Mouse (Mus musculus): Measurements from ENCODE around the gene Psmd13. TPM values are rescaled to one million over a fixed set of nuclear protein-coding genes. Genes with fewer than 3 reads are reported as not detected.

Gene Psmd13
- polyA plus RNA-seq, 1 experiment: 201 TPM

GRCm38 (mm10) chr7:140836243-140837115 is 45.3 kb upstream of the Psmd13 start:
- H3ac ChIP-seq (ENCODE audit: control insufficient read depth, insufficient read length): no peak overlapping the region
- H3K79me2 ChIP-seq (ENCODE audit: control insufficient read depth, insufficient read depth): no peaks in the 10 kb centered on the region
- no peak for TF ChIP-seq USF1 (IDR thresholded peaks at IDR 0.05; ENCODE audit: low read depth)
- TF ChIP-seq MYOG (IDR thresholded peaks at IDR 0.05; ENCODE audit: control insufficient read depth in 1 of 3, insufficient read depth in 1 of 3, insufficient read length in 2 of 3, low read depth in 2 of 3): no peak
- no peak for TF ChIP-seq REST (IDR thresholded peaks at IDR 0.05; ENCODE audit: insufficient read depth, insufficient read length)
- no peak for TF ChIP-seq MYOD1 (IDR thresholded peaks at IDR 0.05; ENCODE audit: control insufficient read depth in 1 of 3, insufficient read length in 2 of 3, low read depth in 2 of 3)
- TF ChIP-seq POLR2AphosphoS2 (IDR thresholded peaks at IDR 0.05; ENCODE audit: insufficient read length, low read depth): no peak
- H3K4me3 ChIP-seq: no peak overlapping the region
- H3K27me3 ChIP-seq (ENCODE audit: control insufficient read depth, insufficient read depth, insufficient read length): no peaks in the 10 kb centered on the region
- H3K36me3 ChIP-seq (ENCODE audit: control insufficient read depth, insufficient read depth): no peaks in the 10 kb centered on the region
- H3K4me2 ChIP-seq (ENCODE audit: low read depth): no peak overlapping the region

- Histone ChIP-seq H3K4me2 (ENCODE audit: low read depth) (no peak overlapping the region), H3K79me2 (ENCODE audit: control insufficient read depth, insufficient read depth) (no peaks in the 10 kb centered on the region), H3K27me3 (ENCODE audit: control insufficient read depth, insufficient read depth, insufficient read length) (peaks cover 6% of the 10 kb centered on the region), H3K36me3 (ENCODE audit: control insufficient read depth, insufficient read depth) (no peaks in the 10 kb centered on the region), H3ac (ENCODE audit: control insufficient read depth, insufficient read length) (no peak overlapping the region), H3K4me3 (no peak overlapping the region)
- TF ChIP-seq REST (IDR thresholded peaks at IDR 0.05; ENCODE audit: insufficient read depth, insufficient read length) (no peak), USF1 (IDR thresholded peaks at IDR 0.05; ENCODE audit: low read depth) (no peak)
Measured at GRCm38 (mm10) chr7:140839556-140839955, 42.2 kb upstream of the Psmd13 start.

- Histone ChIP-seq H3K79me2 (ENCODE audit: control insufficient read depth, insufficient read depth) (no peaks in the 10 kb centered on the region), H3ac (ENCODE audit: control insufficient read depth, insufficient read length) (no peak overlapping the region), H3K36me3 (ENCODE audit: control insufficient read depth, insufficient read depth) (no peaks in the 10 kb centered on the region), H3K4me3 (no peak overlapping the region), H3K27me3 (ENCODE audit: control insufficient read depth, insufficient read depth, insufficient read length) (peaks cover 6% of the 10 kb centered on the region), H3K4me2 (ENCODE audit: low read depth) (peak overlapping the region; percentile 41)
- TF ChIP-seq POLR2AphosphoS2 (IDR thresholded peaks at IDR 0.05; ENCODE audit: insufficient read length, low read depth) (no peak), REST (IDR thresholded peaks at IDR 0.05; ENCODE audit: insufficient read depth, insufficient read length) (no peak), MAX (IDR thresholded peaks at IDR 0.05; ENCODE audit: low read depth) (no peak), MYOD1 (IDR thresholded peaks at IDR 0.05; ENCODE audit: control insufficient read depth in 1 of 3, insufficient read length in 2 of 3, low read depth in 2 of 3) (no peak), TCF12 (IDR thresholded peaks at IDR 0.05; ENCODE audit: insufficient read depth, poor library complexity, severe bottlenecking) (no peak), USF1 (IDR thresholded peaks at IDR 0.05; ENCODE audit: low read depth) (no peak), MYOG (IDR thresholded peaks at IDR 0.05; ENCODE audit: control insufficient read depth in 1 of 3, insufficient read depth in 1 of 3, insufficient read length in 2 of 3, low read depth in 2 of 3) (no peak), CEBPB (IDR thresholded peaks at IDR 0.05; ENCODE audit: insufficient read depth, poor library complexity, severe bottlenecking) (no peak), E2F4 (IDR thresholded peaks at IDR 0.05; ENCODE audit: insufficient read depth) (no peak), POLR2A (IDR thresholded peaks at IDR 0.05; ENCODE audit: insufficient read length, low read depth) (no peak), TCF3 (IDR thresholded peaks at IDR 0.05; ENCODE audit: insufficient read length, low read depth) (no peak), SRF (IDR thresholded peaks at IDR 0.05; ENCODE audit: control insufficient read depth, insufficient read length, low read depth) (no peak)
Measured at GRCm38 (mm10) chr7:140840750-140841735, 40.7 kb upstream of the Psmd13 start.

DNA sequence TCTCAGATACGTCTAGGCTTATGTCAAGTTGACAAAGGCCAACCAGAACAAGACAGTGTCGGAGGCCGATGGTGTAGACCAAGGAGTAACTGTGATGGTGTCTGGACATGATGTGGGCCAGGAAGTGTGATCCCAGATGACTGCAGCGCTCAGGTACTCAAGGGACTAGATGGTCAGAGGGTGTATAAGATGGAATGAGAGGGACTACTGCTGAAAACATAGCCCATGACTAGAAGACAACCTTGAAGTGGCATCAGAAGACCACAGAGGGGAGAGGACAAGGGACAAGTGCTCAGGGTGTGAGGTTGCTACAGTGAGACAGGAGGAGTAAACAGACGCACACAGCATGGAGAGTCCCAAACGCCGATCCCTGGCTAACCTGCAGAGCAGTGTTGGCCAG is 38.0 kb upstream of the Psmd13 start:
- no peak overlapping the region for H3ac ChIP-seq (ENCODE audit: control insufficient read depth, insufficient read length)
- no peaks in the 10 kb centered on the region for H3K79me2 ChIP-seq (ENCODE audit: control insufficient read depth, insufficient read depth)
- peaks cover 12% of the 10 kb centered on the region for H3K27me3 ChIP-seq (ENCODE audit: control insufficient read depth, insufficient read depth, insufficient read length)
- H3K4me3 ChIP-seq: no peak overlapping the region
- H3K36me3 ChIP-seq (ENCODE audit: control insufficient read depth, insufficient read depth): no peaks in the 10 kb centered on the region
- TF ChIP-seq TCF3 (IDR thresholded peaks at IDR 0.05; ENCODE audit: insufficient read length, low read depth): no peak
- no peak for TF ChIP-seq SRF (IDR thresholded peaks at IDR 0.05; ENCODE audit: control insufficient read depth, insufficient read length, low read depth)
- TF ChIP-seq MAX (IDR thresholded peaks at IDR 0.05; ENCODE audit: low read depth): no peak
- TF ChIP-seq POLR2A (IDR thresholded peaks at IDR 0.05; ENCODE audit: insufficient read length, low read depth): no peak
- no peak for TF ChIP-seq MYOD1 (IDR thresholded peaks at IDR 0.05; ENCODE audit: control insufficient read depth in 1 of 3, insufficient read length in 2 of 3, low read depth in 2 of 3)
- TF ChIP-seq TCF12 (IDR thresholded peaks at IDR 0.05; ENCODE audit: insufficient read depth, poor library complexity, severe bottlenecking): no peak
- no peak for TF ChIP-seq CEBPB (IDR thresholded peaks at IDR 0.05; ENCODE audit: insufficient read depth, poor library complexity, severe bottlenecking)
- no peak for TF ChIP-seq E2F4 (IDR thresholded peaks at IDR 0.05; ENCODE audit: insufficient read depth)
- TF ChIP-seq REST (IDR thresholded peaks at IDR 0.05; ENCODE audit: insufficient read depth, insufficient read length): no peak
- no peak for TF ChIP-seq POLR2AphosphoS2 (IDR thresholded peaks at IDR 0.05; ENCODE audit: insufficient read length, low read depth)
- TF ChIP-seq MYOG (IDR thresholded peaks at IDR 0.05; ENCODE audit: control insufficient read depth in 1 of 3, insufficient read depth in 1 of 3, insufficient read length in 2 of 3, low read depth in 2 of 3): no peak
- no peak for TF ChIP-seq USF1 (IDR thresholded peaks at IDR 0.05; ENCODE audit: low read depth)
- no peak overlapping the region for H3K4me2 ChIP-seq (ENCODE audit: low read depth)

Data from myocyte (in vitro differentiated cells).